Mouse (Mus musculus): ENCODE data around the gene Smyd2. TPM values are rescaled to one million over a fixed set of nuclear protein-coding genes. Genes with fewer than 3 reads are reported as not detected.

Gene Smyd2
- total and polyA plus RNA-seq, 3 experiments = 79.9 to 119 (median 84.7) TPM

GRCm38 (mm10) chr1:189898708-189899107, 23.5 kb downstream of the Smyd2 start:
- DNase-seq (ENCODE audit: extremely low read depth) = no peak
- Histone ChIP-seq H3K27me3 (replicated peaks) (no peaks in the 10 kb centered on the region), H3K27ac (ENCODE audit: insufficient read depth, low read depth) (no peak overlapping the region), H3K9me3 (replicated peaks; ENCODE audit: low read length) (peaks cover 2% of the 10 kb centered on the region), H3K4me3 (replicated peaks in 1 of 3; ENCODE audit: low read depth in 2 of 3, low read length in 2 of 3, poor library complexity in 1 of 3) (no peak overlapping the region), H3K79me2 (replicated peaks; ENCODE audit: control insufficient read depth, extremely low read depth, insufficient read depth, poor library complexity, severe bottlenecking) (no peaks in the 10 kb centered on the region), H3K4me2 (ENCODE audit: insufficient read depth, low read depth, poor library complexity, severe bottlenecking) (no peak overlapping the region), H3K9ac (ENCODE audit: insufficient read depth, low read depth) (no peak overlapping the region), H3K4me1 (ENCODE audit: control insufficient read depth in 1 of 2, insufficient read depth in 2 of 2) (peaks cover 0 to 7% of the 10 kb centered on the region in 2 experiments; a peak in 2 of 4 replicates), H3K36me3 (replicated peaks in 1 of 2; ENCODE audit: control insufficient read depth in 1 of 2, insufficient read depth in 1 of 2, low read length in 1 of 2) (peaks cover 50 to 97% of the 10 kb centered on the region in 2 experiments)
- dilution Hi-C loops (cut with MboI; ENCODE audit: extremely low pct_ligation_motif_present, extremely low pct_unique_long_range_greater_than_20kb, low sequenced_read_pairs) (no loop called here), in situ Hi-C loops (cut with MboI; ENCODE audit: low pct_ligation_motif_present, low pct_unique_long_range_greater_than_20kb, low sequenced_read_pairs) (no loop called here)
- TF ChIP-seq JUN (IDR thresholded peaks at IDR 0.05; ENCODE audit: insufficient read depth, low read depth, low read length) (no peak), CTCF (conservative IDR thresholded peaks at IDR 0.05 in 1 of 2, IDR thresholded peaks at IDR 0.05 in 1 of 2; ENCODE audit: low read depth in 2 of 2, low read length in 2 of 2) (no peak), TCF12 (IDR thresholded peaks at IDR 0.05; ENCODE audit: low read depth, low read length) (no peak), CHD1 (IDR thresholded peaks at IDR 0.05; ENCODE audit: low read depth, low read length) (no peak), MAX (IDR thresholded peaks at IDR 0.05; ENCODE audit: low read length) (no peak), EP300 (IDR thresholded peaks at IDR 0.05; ENCODE audit: low read length) (no peak), CHD2 (IDR thresholded peaks at IDR 0.05; ENCODE audit: low read length) (no peak), MXI1 (IDR thresholded peaks at IDR 0.05; ENCODE audit: low read depth, low read length) (no peak), E2F4 (IDR thresholded peaks at IDR 0.05; ENCODE audit: insufficient replicate concordance, low read depth, low read length) (no peak), IRF4 (IDR thresholded peaks at IDR 0.05; ENCODE audit: low read depth, low read length) (no peak), BHLHE40 (IDR thresholded peaks at IDR 0.05; ENCODE audit: low read depth, low read length) (no peak), PAX5 (IDR thresholded peaks at IDR 0.05; ENCODE audit: low read length) (no peak), TBP (conservative IDR thresholded peaks at IDR 0.05; ENCODE audit: low read depth, low read length) (no peak), KAT2A (IDR thresholded peaks at IDR 0.05; ENCODE audit: insufficient replicate concordance, low read length) (no peak), ZKSCAN1 (IDR thresholded peaks at IDR 0.05; ENCODE audit: borderline replicate concordance, low read depth, low read length) (no peak), MAFK (IDR thresholded peaks at IDR 0.05; ENCODE audit: insufficient replicate concordance, low read length) (no peak), ZNF384 (IDR thresholded peaks at IDR 0.05; ENCODE audit: low read depth, low read length) (no peak), NELFE (IDR thresholded peaks at IDR 0.05; ENCODE audit: low read depth, low read length) (no peak), RAD21 (IDR thresholded peaks at IDR 0.05; ENCODE audit: low read depth, low read length) (no peak), RCOR1 (conservative IDR thresholded peaks at IDR 0.05; ENCODE audit: low read depth, low read length) (no peak)

GRCm38 (mm10) chr1:189897861-189898260, 24.3 kb downstream of the Smyd2 start:
- no peak overlapping the region for H3K4me2 ChIP-seq (ENCODE audit: insufficient read depth, low read depth, poor library complexity, severe bottlenecking)
- H3K36me3 ChIP-seq (replicated peaks in 1 of 2; ENCODE audit: control insufficient read depth in 1 of 2, insufficient read depth in 1 of 2, low read length in 1 of 2) = peaks cover 58 to 98% of the 10 kb centered on the region in 2 experiments
- no peak for TF ChIP-seq IRF4 (IDR thresholded peaks at IDR 0.05; ENCODE audit: low read depth, low read length)
- TF ChIP-seq MXI1 (IDR thresholded peaks at IDR 0.05; ENCODE audit: low read depth, low read length) = no peak
- TF ChIP-seq USF2 (conservative IDR thresholded peaks at IDR 0.05; ENCODE audit: low read depth, low read length) = no peak
- no peak for TF ChIP-seq E2F4 (IDR thresholded peaks at IDR 0.05; ENCODE audit: insufficient replicate concordance, low read depth, low read length)
- no peak for TF ChIP-seq GABPA (IDR thresholded peaks at IDR 0.05; ENCODE audit: insufficient replicate concordance, low read depth, low read length)
- TF ChIP-seq KAT2A (IDR thresholded peaks at IDR 0.05; ENCODE audit: insufficient replicate concordance, low read length) = no peak
- no peak for TF ChIP-seq NELFE (IDR thresholded peaks at IDR 0.05; ENCODE audit: low read depth, low read length)
- TF ChIP-seq MEF2A (IDR thresholded peaks at IDR 0.05; ENCODE audit: borderline replicate concordance, low read depth, low read length) = no peak
- no peak for TF ChIP-seq EP300 (IDR thresholded peaks at IDR 0.05; ENCODE audit: low read length)
- TF ChIP-seq MAFK (IDR thresholded peaks at IDR 0.05; ENCODE audit: insufficient replicate concordance, low read length) = no peak
- no peak for TF ChIP-seq ZC3H11A (IDR thresholded peaks at IDR 0.05; ENCODE audit: low read depth, low read length)
- no peak for TF ChIP-seq POLR2A (IDR thresholded peaks at IDR 0.05; ENCODE audit: low read depth, low read length)
- H3K9ac ChIP-seq (ENCODE audit: insufficient read depth, low read depth) = no peak overlapping the region
- no peak overlapping the region for H3K27ac ChIP-seq (ENCODE audit: insufficient read depth, low read depth)
- H3K79me2 ChIP-seq (replicated peaks; ENCODE audit: control insufficient read depth, extremely low read depth, insufficient read depth, poor library complexity, severe bottlenecking) = no peaks in the 10 kb centered on the region
- no peaks in the 10 kb centered on the region for H3K27me3 ChIP-seq (replicated peaks)
- no peak overlapping the region for H3K4me3 ChIP-seq (replicated peaks in 1 of 3; ENCODE audit: low read depth in 2 of 3, low read length in 2 of 3, poor library complexity in 1 of 3)
- dilution Hi-C loops (cut with MboI; ENCODE audit: extremely low pct_ligation_motif_present, extremely low pct_unique_long_range_greater_than_20kb, low sequenced_read_pairs) (no loop called here), in situ Hi-C loops (cut with MboI; ENCODE audit: low pct_ligation_motif_present, low pct_unique_long_range_greater_than_20kb, low sequenced_read_pairs) (no loop called here)
- peaks cover 2% of the 10 kb centered on the region for H3K9me3 ChIP-seq (replicated peaks; ENCODE audit: low read length)
- DNase-seq (ENCODE audit: extremely low read depth) = no peak
- peaks cover 0 to 7% of the 10 kb centered on the region in 2 experiments; a peak in 2 of 4 replicates for H3K4me1 ChIP-seq (ENCODE audit: control insufficient read depth in 1 of 2, insufficient read depth in 2 of 2)
